In genomic region chr14:32496115-32496850, GRCm38 (mm10) we compare ENCODE assay signal across 31 mouse cellular contexts. TPM values are rescaled to one million over a fixed set of nuclear protein-coding genes. Genes with fewer than 3 reads are reported as not detected.
A peak's percentile ranks its signal among the peaks of the same experiment; 100 is the strongest.
DNase-seq lines count a peak whose midpoint lies in the region; ATAC-seq and TF ChIP-seq lines count a peak whose summit lies in the region.
"Had no signal": no experiment of that assay in that cellular context is flagged by ENCODE, and none has a peak within 500 bp of the region (broad histone marks: within the 10 kb centered on the region; RNA-seq: fewer than 3 reads in every experiment).

No protein-coding gene starts in this region.

- H3K27ac ChIP-seq in forebrain, embryonic 16.5 days (ENCODE audit: low read length): no peak overlapping the region
- H3K27ac ChIP-seq: hindbrain, embryonic 10.5 days; hindbrain, embryonic 15.5 days; kidney, postnatal 0 days; liver, embryonic 14.5 days; macrophage; midbrain, embryonic 10.5 days had no signal

- DNase-seq in adrenal gland, postnatal 10 days: peak; percentile 9
- no peak for DNase-seq in adrenal gland, adult 18-20 months (ENCODE audit: low spot score in 2 of 2)
- no peak for DNase-seq in Patski (ENCODE audit: low read depth, low spot score)
- no peak for DNase-seq in spleen, postnatal 4 days (ENCODE audit: low spot score in 2 of 2)
- DNase-seq: cerebellum, adult 2 months; cerebellum, postnatal 14 days; forebrain, postnatal 0 days; heart, postnatal 14 days; kidney, adult 8-10 months; kidney, postnatal 4 days; liver; lung, adult 2 months; lung, postnatal 10 days had no signal

- H3K9me3 ChIP-seq in megakaryocyte, embryonic 14.5 days: no peaks in the 10 kb centered on the region
- no peaks in the 10 kb centered on the region for H3K9me3 ChIP-seq in forebrain, embryonic 16.5 days (ENCODE audit: control insufficient read depth, low read length)
- H3K9me3 ChIP-seq: hindbrain, embryonic 10.5 days; hindbrain, embryonic 15.5 days; midbrain, embryonic 10.5 days had no signal

- no peak overlapping the region for H3K9ac ChIP-seq in forebrain, embryonic 16.5 days (replicated peaks; ENCODE audit: low read depth, low read length)
- H3K9ac ChIP-seq: forebrain, postnatal 0 days; hindbrain, embryonic 15.5 days; liver, embryonic 14.5 days had no signal

- peaks cover 63% of the 10 kb centered on the region for H3K4me1 ChIP-seq in megakaryocyte, embryonic 14.5 days
- H3K4me1 ChIP-seq in forebrain, embryonic 16.5 days (replicated peaks; ENCODE audit: control insufficient read depth, insufficient read depth, low read length): no peaks in the 10 kb centered on the region

- no peaks in the 10 kb centered on the region for H3K79me3 ChIP-seq in C2C12 (ENCODE audit: low read depth)

- in situ Hi-C loops in Patski (cut with MboI; ENCODE audit: low pct_unique_long_range_greater_than_20kb): loop anchor here (25.0 kb wide), 1 partner anchor 384 kb away; no protein-coding TSS in a partner anchor

- H3K4me3 ChIP-seq in C2C12 (ENCODE audit: insufficient read depth, poor library complexity, severe bottlenecking): no peak overlapping the region
- H3K4me3 ChIP-seq in megakaryocyte, embryonic 14.5 days (replicated peaks): peak overlapping the region; percentile 33
- H3K4me3 ChIP-seq in forebrain, embryonic 16.5 days (replicated peaks; ENCODE audit: low read length): no peak overlapping the region
- H3K4me3 ChIP-seq: erythroblast, embryonic 14.5 days; hindbrain, embryonic 10.5 days; hindbrain, embryonic 15.5 days; midbrain, embryonic 10.5 days had no signal

- H3ac ChIP-seq in C2C12 (ENCODE audit: control insufficient read depth, insufficient read length, low read depth): no peak overlapping the region

- POLR2A ChIA-PET in Patski (lab: Charles Lee): no interaction called here

- ATAC-seq in Patski: peak; percentile 60
- no peak for ATAC-seq in forebrain, embryonic 16.5 days
- ATAC-seq: CD4-positive, CD25-positive, alpha-beta regulatory T cell, adult 4 months; forebrain, postnatal 0 days had no signal

- H3K27me3 ChIP-seq in C2C12 (ENCODE audit: control insufficient read depth, insufficient read depth, insufficient read length) (no peaks in the 10 kb centered on the region), Patski (no peaks in the 10 kb centered on the region)
- H3K27me3 ChIP-seq in megakaryocyte, embryonic 14.5 days (replicated peaks): peaks cover 6% of the 10 kb centered on the region
- no peaks in the 10 kb centered on the region; the same call in 1 of the 2 replicates for H3K27me3 ChIP-seq in forebrain, embryonic 16.5 days (replicated peaks; ENCODE audit: control insufficient read depth, insufficient read depth, low read length)
- H3K27me3 ChIP-seq: hindbrain, embryonic 15.5 days had no signal

- no peaks in the 10 kb centered on the region for H3K79me2 ChIP-seq in C2C12 (ENCODE audit: control insufficient read depth, insufficient read depth)

- CTCF ChIA-PET in Patski (lab: Charles Lee): interaction anchor here (1.6 to 1.8 kb wide), 2 partner anchors 10 to 266 kb away, joined by 3 to 5 read pairs; no protein-coding TSS in a partner anchor

- WGBS in forebrain, embryonic 16.5 days: 73% methylated on average over 8 of the region's 8 CpGs

- H3K36me3 ChIP-seq in C2C12 (ENCODE audit: control insufficient read depth, insufficient read depth): no peaks in the 10 kb centered on the region
- H3K36me3 ChIP-seq in megakaryocyte, embryonic 14.5 days (replicated peaks; ENCODE audit: low read length): no peaks in the 10 kb centered on the region
- no peaks in the 10 kb centered on the region for H3K36me3 ChIP-seq in forebrain, embryonic 16.5 days (ENCODE audit: control insufficient read depth, insufficient read depth)
- H3K36me3 ChIP-seq: hindbrain, embryonic 10.5 days; hindbrain, embryonic 15.5 days; midbrain, embryonic 10.5 days had no signal

- H3K4me2 ChIP-seq in forebrain, embryonic 16.5 days (ENCODE audit: low read length): no peak overlapping the region
- H3K4me2 ChIP-seq: hindbrain, embryonic 15.5 days had no signal

- no peak for TF ChIP-seq CTCF in C2C12 (IDR thresholded peaks at IDR 0.05; ENCODE audit: control insufficient read depth, insufficient read depth, insufficient read length)
- TF ChIP-seq CTCF in Patski (IDR thresholded peaks at IDR 0.05): no peak

TF ChIP-seq in C2C12, 6 proteins besides CTCF, POLR2A, EP300 and RAD21:
- TF ChIP-seq USF1 (IDR thresholded peaks at IDR 0.05; ENCODE audit: low read depth) (peak; percentile 36), MAX (IDR thresholded peaks at IDR 0.05) (peak; percentile 45), CEBPB (IDR thresholded peaks at IDR 0.05; ENCODE audit: low read depth) (peak; percentile 18), FOSL1 (IDR thresholded peaks at IDR 0.05; ENCODE audit: insufficient read depth, low read length, poor library complexity, severe bottlenecking) (no peak), MYOD1 (IDR thresholded peaks at IDR 0.05; ENCODE audit: control insufficient read depth, insufficient read length, low read depth) (no peak), MYOG (IDR thresholded peaks at IDR 0.05; ENCODE audit: control insufficient read depth, extremely low read depth, insufficient read length) (no peak)

RNA-seq across cellular contexts. Expression of gene Ercc6, which starts 17.0 kb away (rescaled TPM):
- 10 to 100 TPM in 1 of 2 experiments, 1 to 10 TPM in 1; 8.1 to 11.8 TPM for total RNA-seq in adrenal gland, postnatal 10 days (2021)
- total RNA-seq in adrenal gland, adult 18-20 months (2021): 10 to 100 TPM; 12.2 to 13.5 TPM
- 3.0 TPM for polyA plus RNA-seq in C2C12 (2012; fragmentation: generic; extraction: Trizol)
- 16.1 TPM for polyA plus RNA-seq in Patski (2021)
- polyA plus RNA-seq in megakaryocyte, embryonic 14.5 days (2012; ENCODE audit: insufficient read depth, low replicate concordance): 1.0 and 1.5 TPM in 2 replicates
- polyA plus RNA-seq in forebrain, embryonic 16.5 days (2015; fragmentation: Nextera tagmentation; extraction: Ambion mirVana): 31.8 and 36.9 TPM in 2 replicates

RNA-seq across cellular contexts. Expression of gene Chat, which starts 30.5 kb away (rescaled TPM):
- not detected for total RNA-seq in adrenal gland, postnatal 10 days (2021)
- total RNA-seq in adrenal gland, adult 18-20 months (2021): not detected
- polyA plus RNA-seq in C2C12 (2012; fragmentation: generic; extraction: Trizol): not detected
- polyA plus RNA-seq in Patski (2021): not detected
- polyA plus RNA-seq in megakaryocyte, embryonic 14.5 days (2012; ENCODE audit: insufficient read depth, low replicate concordance): not detected in 2 replicates
- polyA plus RNA-seq in forebrain, embryonic 16.5 days (2015; fragmentation: Nextera tagmentation; extraction: Ambion mirVana): 0.09 and 0.77 TPM in 2 replicates
- total RNA-seq: gastrocnemius, adult 8-10 months; heart, postnatal 14 days had no signal
- polyA plus RNA-seq: CD4-positive, CD25-positive, alpha-beta regulatory T cell, adult 4 months; embryonic facial prominence, embryonic 14.5 days; erythroblast, embryonic 14.5 days; forebrain, embryonic 11.5 days; gonadal fat pad, adult 2 months; heart, embryonic 14.5 days; kidney, postnatal 0 days; limb, embryonic 11.5 days; liver, embryonic 14.5 days; lung, adult 2 months; macrophage; thymus, postnatal 0 days had no signal

RNA-seq across cellular contexts. Expression of gene Slc18a3, which starts 31.6 kb away (rescaled TPM):
- under 1 TPM; 0.09 to 0.36 TPM for total RNA-seq in adrenal gland, postnatal 10 days (2021)
- total RNA-seq in adrenal gland, adult 18-20 months (2021): not detected
- polyA plus RNA-seq in C2C12 (2012; fragmentation: generic; extraction: Trizol) (not detected), Patski (2021) (not detected)
- not detected in 2 replicates for polyA plus RNA-seq in megakaryocyte, embryonic 14.5 days (2012; ENCODE audit: insufficient read depth, low replicate concordance)
- 1.6 and 2.6 TPM in 2 replicates for polyA plus RNA-seq in forebrain, embryonic 16.5 days (2015; fragmentation: Nextera tagmentation; extraction: Ambion mirVana)
- total RNA-seq: gastrocnemius, adult 8-10 months; heart, postnatal 14 days had no signal
- polyA plus RNA-seq: CD4-positive, CD25-positive, alpha-beta regulatory T cell, adult 4 months; erythroblast, embryonic 14.5 days; gonadal fat pad, adult 2 months; kidney, postnatal 0 days; liver, embryonic 14.5 days; macrophage; thymus, postnatal 0 days had no signal
